Mouse (Mus musculus) G1E (cell line): ENCODE results near the gene Bbs1.

ENCODE experiments used
- CTCF ChIP-seq: IDR thresholded peaks from 2 replicates; pipeline ENCODE4 v1.5.1; 2012; ENCODE audit warnings: low read depth, low read length, inconsistent platforms, mixed read lengths
- GATA1 ChIP-seq: IDR thresholded peaks from 2 replicates; pipeline ENCODE4 v1.6.1; 2012; ENCODE audit warnings: borderline replicate concordance, low read length, inconsistent platforms, mixed read lengths
- TAL1 ChIP-seq: conservative IDR thresholded peaks from 2 replicates; pipeline ENCODE4 v1.6.1; 2012; ENCODE audit warnings: low read depth, low read length, inconsistent platforms, mixed read lengths

DNA sequence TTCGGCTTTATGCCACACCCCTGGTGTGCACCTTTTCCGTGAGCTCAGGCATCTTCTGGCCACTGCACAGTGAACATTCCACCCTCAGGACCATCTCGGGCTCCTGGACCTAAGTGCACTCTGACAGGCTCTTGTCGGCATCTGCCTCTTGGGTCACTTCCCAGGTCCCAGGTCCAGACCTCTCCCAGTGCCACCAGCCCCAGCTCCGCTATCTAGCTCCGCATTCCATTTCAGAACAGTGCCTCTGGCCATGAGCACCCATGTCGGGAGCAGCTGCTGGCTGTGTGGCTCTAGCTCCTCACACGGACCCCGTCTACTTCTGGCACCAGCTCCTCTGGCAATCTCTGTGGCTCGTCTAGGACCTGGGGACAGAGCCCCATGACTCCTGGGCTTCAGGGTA, 16.6 kb downstream of the Bbs1 start:
- TF ChIP-seq CTCF = no peak
- no peak for TF ChIP-seq GATA1
- TF ChIP-seq TAL1 = no peak
